Comparison of ENCODE assay signal across 16 mouse cellular contexts in the genomic region with DNA sequence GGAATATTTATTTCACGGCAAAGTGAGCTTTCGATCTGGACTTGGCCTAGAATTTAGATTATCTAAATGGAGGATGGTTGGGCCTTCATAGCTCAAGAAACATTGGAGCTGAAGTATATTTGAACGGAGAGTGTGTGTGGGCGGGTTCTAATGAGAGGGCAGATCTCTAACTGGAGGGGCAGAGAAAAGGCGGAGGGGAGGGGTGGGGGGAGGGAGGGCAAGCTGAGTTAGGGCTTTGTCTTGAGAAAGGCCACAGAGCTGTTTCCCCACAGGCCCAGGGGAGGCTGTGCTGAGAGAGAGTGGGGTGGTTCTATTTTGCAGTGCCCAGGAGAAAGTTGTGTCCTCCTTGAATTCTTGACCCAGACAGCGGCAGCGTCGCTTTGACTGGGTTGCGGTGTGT. TPM values are rescaled to one million over a fixed set of nuclear protein-coding genes. Genes with fewer than 3 reads are reported as not detected.
DNase-seq lines count a peak whose midpoint lies in the region; ATAC-seq and TF ChIP-seq lines count a peak whose summit lies in the region.
"Had no signal": no experiment of that assay in that cellular context is flagged by ENCODE, and none has a peak within 500 bp of the region (broad histone marks: within the 10 kb centered on the region; RNA-seq: fewer than 3 reads in every experiment).

No protein-coding gene starts in this region.

- H3K9me3 ChIP-seq in forebrain, embryonic 10.5 days, result no peaks in the 10 kb centered on the region
- no peaks in the 10 kb centered on the region for H3K9me3 ChIP-seq in hindbrain, embryonic 11.5 days (ENCODE audit: control insufficient read depth, low read length)
- no peaks in the 10 kb centered on the region for H3K9me3 ChIP-seq in neural tube, embryonic 12.5 days
- H3K9me3 ChIP-seq: embryonic facial prominence, embryonic 15.5 days; liver, embryonic 15.5 days had no signal

- ATAC-seq in hindbrain, embryonic 11.5 days (ENCODE audit: low FRiP score), result peak; percentile 33; the same call in 1 of the 2 replicates
- ATAC-seq in neural tube, embryonic 12.5 days (ENCODE audit: low FRiP score, low read depth), result no peak
- no peak for ATAC-seq in activated CD4-positive, CD25-positive, alpha-beta regulatory T cell, adult 4 months

- peaks cover 61% of the 10 kb centered on the region for H3K27me3 ChIP-seq in forebrain, embryonic 10.5 days (ENCODE audit: poor library complexity, severe bottlenecking)
- H3K27me3 ChIP-seq in hindbrain, embryonic 11.5 days (ENCODE audit: control insufficient read depth, insufficient read depth, low read length), result no peaks in the 10 kb centered on the region
- H3K27me3 ChIP-seq in neural tube, embryonic 12.5 days (replicated peaks), result 0 out of 2 replicates have a peak, but pooled peaks cover 3% of the 10 kb centered on the region

- intact Hi-C loops in left cerebral cortex, adult 2 months (cut with DNase I), result no loop called here
- intact Hi-C loops in left cerebral cortex, postnatal 14 days (cut with DNase I), result loop anchor here (5.0 kb wide), 2 partner anchors 42 to 53 kb away; no protein-coding TSS in a partner anchor

- no peaks in the 10 kb centered on the region for H3K36me3 ChIP-seq in forebrain, embryonic 10.5 days (replicated peaks)
- H3K36me3 ChIP-seq in hindbrain, embryonic 11.5 days (ENCODE audit: control insufficient read depth, insufficient read depth, low read length), result no peaks in the 10 kb centered on the region
- H3K36me3 ChIP-seq in neural tube, embryonic 12.5 days, result no peaks in the 10 kb centered on the region
- H3K36me3 ChIP-seq: embryonic facial prominence, embryonic 15.5 days; liver, embryonic 15.5 days had no signal

- DNase-seq in left cerebral cortex, adult 2 months (ENCODE audit: extremely low spot score in 1 of 2, low spot score in 2 of 2), result no peak
- no peak for DNase-seq in left cerebral cortex, postnatal 14 days (ENCODE audit: low spot score in 2 of 2)
- peak; percentile 31 for DNase-seq in forebrain, embryonic 10.5 days (ENCODE audit: extremely low spot score, low spot score)
- DNase-seq in hindbrain, embryonic 11.5 days (ENCODE audit: low spot score), result peak; percentile 52
- DNase-seq in layer of hippocampus, adult 9-11 months, result no peak
- DNase-seq in thymus, postnatal 4 days, result no peak
- DNase-seq: cerebellum, postnatal 14 days; kidney, adult 9 months; right cerebral cortex, postnatal 14 days; thymus, postnatal 14 days had no signal

- peaks cover 37% of the 10 kb centered on the region for H3K4me1 ChIP-seq in forebrain, embryonic 10.5 days
- no peaks in the 10 kb centered on the region for H3K4me1 ChIP-seq in hindbrain, embryonic 11.5 days (replicated peaks; ENCODE audit: control insufficient read depth, insufficient read depth, low read length)
- no peaks in the 10 kb centered on the region for H3K4me1 ChIP-seq in neural tube, embryonic 12.5 days
- H3K4me1 ChIP-seq: embryonic facial prominence, embryonic 15.5 days; liver, embryonic 15.5 days had no signal

- TF ChIP-seq CTCF in left cerebral cortex, adult 2 months (IDR thresholded peaks at IDR 0.05), result no peak

- H3K27ac ChIP-seq in left cerebral cortex, adult 2 months, result peak overlapping the region; percentile 91
- H3K27ac ChIP-seq in forebrain, embryonic 10.5 days, result 0 out of 2 replicates have a peak overlapping the region, but pooled peaks have one; percentile 31
- H3K27ac ChIP-seq in hindbrain, embryonic 11.5 days (ENCODE audit: low read depth, low read length), result no peak overlapping the region
- no peak overlapping the region for H3K27ac ChIP-seq in neural tube, embryonic 12.5 days
- H3K27ac ChIP-seq: embryonic facial prominence, embryonic 15.5 days; liver, embryonic 15.5 days; macrophage had no signal

- H3K9ac ChIP-seq in hindbrain, embryonic 11.5 days (ENCODE audit: low read depth, low read length), result no peak overlapping the region
- no peak overlapping the region for H3K9ac ChIP-seq in neural tube, embryonic 12.5 days
- H3K9ac ChIP-seq: embryonic facial prominence, embryonic 15.5 days; liver, embryonic 15.5 days had no signal

- H3K4me3 ChIP-seq in left cerebral cortex, adult 2 months, result peak overlapping the region; percentile 85
- 0 out of 2 replicates have a peak overlapping the region, but pooled peaks have one; percentile 7 for H3K4me3 ChIP-seq in forebrain, embryonic 10.5 days
- H3K4me3 ChIP-seq in hindbrain, embryonic 11.5 days (ENCODE audit: low read depth, low read length), result no peak overlapping the region
- no peak overlapping the region for H3K4me3 ChIP-seq in neural tube, embryonic 12.5 days
- H3K4me3 ChIP-seq: embryonic facial prominence, embryonic 15.5 days; liver, embryonic 15.5 days had no signal

- WGBS in forebrain, embryonic 10.5 days, result 59% methylated on average over 9 of the region's 9 CpGs
- WGBS in hindbrain, embryonic 11.5 days, result 46% methylated on average over 9 of the region's 9 CpGs
- 57% methylated on average over 9 of the region's 9 CpGs for WGBS in neural tube, embryonic 12.5 days

- peak overlapping the region; percentile 21; the same call in 1 of the 2 replicates for H3K4me2 ChIP-seq in hindbrain, embryonic 11.5 days (replicated peaks; ENCODE audit: low read depth, low read length)
- H3K4me2 ChIP-seq in neural tube, embryonic 12.5 days (replicated peaks), result peak overlapping the region; percentile 88
- H3K4me2 ChIP-seq: embryonic facial prominence, embryonic 15.5 days; liver, embryonic 15.5 days had no signal

RNA-seq across cellular contexts. Expression of gene Igsf11, which starts 11.7 kb away (rescaled TPM):
- 10 to 100 TPM; 37.7 to 49.5 TPM for total RNA-seq in left cerebral cortex, adult 2 months (2021)
- total RNA-seq in left cerebral cortex, postnatal 14 days (2021), result 10 to 100 TPM; 38.7 to 39.0 TPM
- polyA plus RNA-seq in forebrain, embryonic 10.5 days (2016; fragmentation: Nextera tagmentation; extraction: Ambion mirVana), result 2.2 and 2.4 TPM in 2 replicates
- polyA plus RNA-seq in hindbrain, embryonic 11.5 days (2014; fragmentation: Nextera tagmentation; extraction: Ambion mirVana), result 5.4 TPM in 2 replicates
- polyA plus RNA-seq in neural tube, embryonic 12.5 days (2016; fragmentation: Nextera tagmentation; extraction: Ambion mirVana), result 4.3 and 4.6 TPM in 2 replicates
- under 1 TPM in 1 of 2 experiments, not detected in 1; 0.28 TPM for polyA plus RNA-seq in activated CD4-positive, CD25-positive, alpha-beta regulatory T cell, adult 4 months (2017; shearing (Covaris generic))
- total RNA-seq: MEL had no signal

Comparison
In these comparisons a context has a peak if more than half of its experiments do, and no peak if none do; other contexts are left out.
1. DNase-seq: peak in forebrain, embryonic 10.5 days (single experiment) and hindbrain, embryonic 11.5 days (single experiment); none in left cerebral cortex, adult 2 months (0 of 2), left cerebral cortex, postnatal 14 days (0 of 2), layer of hippocampus, adult 9-11 months (single experiment) and thymus, postnatal 4 days (single experiment).
2. H3K27ac ChIP-seq: peak in left cerebral cortex, adult 2 months (single experiment) and forebrain, embryonic 10.5 days (single experiment); none in hindbrain, embryonic 11.5 days (single experiment) and neural tube, embryonic 12.5 days (single experiment).
3. H3K4me3 ChIP-seq: peak in left cerebral cortex, adult 2 months (single experiment) and forebrain, embryonic 10.5 days (single experiment); none in hindbrain, embryonic 11.5 days (single experiment) and neural tube, embryonic 12.5 days (single experiment).